Mouse (Mus musculus) E14TG2a.4 (cell line): ENCODE data around the gene Rgs19.

Source experiments
- H3K27me3 ChIP-seq: 2 replicates; pipeline ENCODE4 v1.6.1; 2014; ENCODE audit warnings: low read length, control low read depth; ENCODE audit not compliant: insufficient read depth
- H3K36me3 ChIP-seq: 2 replicates; pipeline ENCODE4 v1.6.1; 2014; ENCODE audit warnings: low read length, control low read depth; ENCODE audit not compliant: insufficient read depth
- H3K4me1 ChIP-seq: replicated peaks from 2 replicates; pipeline ENCODE4 v1.6.1; 2014; ENCODE audit warnings: low read depth, low read length, control low read depth
- H3K4me3 ChIP-seq: replicated peaks from 2 replicates; pipeline ENCODE4 v1.5.1; 2014; ENCODE audit warnings: mild to moderate bottlenecking, low read length
- H3K9me3 ChIP-seq: 2 replicates; pipeline ENCODE4 v1.6.1; 2014; ENCODE audit warnings: low read length, control low read depth
- CTCF ChIP-seq: conservative IDR thresholded peaks from 2 replicates; pipeline ENCODE4 v1.5.1; 2014; ENCODE audit warnings: low read length
- NANOG ChIP-seq: IDR thresholded peaks from 2 replicates; pipeline ENCODE4 v1.6.1; 2014; ENCODE audit warnings: borderline replicate concordance, low read length, mixed read lengths
- POU5F1 ChIP-seq: IDR thresholded peaks from 2 replicates; pipeline ENCODE4 v1.6.1; 2014; ENCODE audit warnings: low read length, borderline replicate concordance

Rgs19 gene

DNA sequence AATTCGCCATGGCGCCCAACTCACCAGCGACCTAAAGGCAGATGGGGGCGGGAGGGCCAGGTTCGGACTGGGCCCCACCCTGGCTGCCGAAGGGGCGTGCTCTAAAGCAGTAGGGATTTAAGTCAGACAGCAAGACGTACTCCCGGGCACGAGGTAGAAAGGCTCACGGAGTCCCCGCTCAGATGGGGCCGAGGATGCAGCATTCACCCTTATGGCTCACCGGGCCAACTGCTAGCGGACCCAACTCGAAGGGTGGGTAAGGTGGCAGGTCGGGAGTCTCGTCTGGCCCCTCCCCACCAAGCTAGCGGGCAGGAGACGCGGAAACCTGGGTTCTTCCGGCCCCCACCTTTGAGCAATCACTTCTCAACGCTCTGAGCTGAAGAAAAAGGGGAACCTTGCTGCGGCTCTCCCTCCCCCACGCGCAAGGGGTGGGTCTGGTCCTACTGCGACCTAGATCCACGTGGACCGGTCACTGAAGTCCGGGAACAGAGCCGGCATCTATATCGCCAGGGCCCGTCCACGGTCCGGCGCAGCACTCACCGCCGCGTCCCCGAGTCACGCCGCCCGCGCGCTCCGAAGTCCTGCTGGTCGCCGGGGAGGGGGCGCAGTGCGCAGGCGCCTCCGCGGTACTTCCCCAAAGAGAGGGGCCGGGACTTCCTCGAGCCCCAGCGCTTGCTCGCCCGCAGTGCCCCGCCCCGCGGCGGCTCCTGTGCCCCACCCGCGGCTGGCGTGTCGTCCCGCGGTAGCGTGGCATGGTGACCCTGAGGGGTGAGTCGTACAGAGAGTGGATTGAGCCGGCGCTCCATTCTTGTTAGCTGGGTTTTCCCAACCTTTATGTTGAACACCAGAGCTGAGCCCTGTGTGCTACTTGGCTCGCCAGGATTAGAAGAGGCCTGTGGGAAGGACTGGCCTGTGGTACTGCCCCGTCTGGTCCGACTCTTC is at the start of gene Rgs19:
Gene Rgs19, minus strand, starts transcription at position 639 of the 942 bp plus-strand sequence.
- no peak for TF ChIP-seq CTCF
- Histone ChIP-seq H3K36me3 (peaks cover 38% of the 10 kb centered on the region), H3K4me3 (peak within 1 kb of the TSS; percentile 86), H3K9me3 (no peaks in the 10 kb centered on the region), H3K27me3 (peaks cover 53% of the 10 kb centered on the region), H3K4me1 (peaks cover 67% of the 10 kb centered on the region)

DNA sequence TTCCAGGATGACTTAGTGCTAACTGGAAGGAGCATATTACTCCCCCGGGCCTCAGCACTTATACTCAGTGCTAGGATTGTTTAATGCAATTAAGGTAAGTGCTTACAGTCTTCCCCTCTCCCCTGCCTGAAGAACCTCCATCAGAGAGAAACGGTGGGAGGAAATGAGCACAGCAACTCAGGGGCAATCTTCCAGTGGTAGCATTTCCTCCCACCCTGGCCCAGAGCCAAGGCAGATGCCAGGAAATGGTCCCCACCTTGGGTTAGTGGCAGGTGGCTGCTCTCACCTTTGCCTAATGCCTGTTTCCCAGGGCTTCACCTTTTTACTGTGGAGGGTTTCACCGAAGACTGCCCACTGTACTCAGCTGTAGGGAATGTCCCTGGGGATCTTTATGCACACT is 36.3 kb upstream of the Rgs19 start:
- no peaks in the 10 kb centered on the region for H3K9me3 ChIP-seq
- TF ChIP-seq NANOG (no peak), CTCF (no peak), POU5F1 (no peak)
- no peak overlapping the region for H3K4me3 ChIP-seq
- H3K27me3 ChIP-seq: no peaks in the 10 kb centered on the region
- no peaks in the 10 kb centered on the region for H3K36me3 ChIP-seq
- no peaks in the 10 kb centered on the region for H3K4me1 ChIP-seq

DNA sequence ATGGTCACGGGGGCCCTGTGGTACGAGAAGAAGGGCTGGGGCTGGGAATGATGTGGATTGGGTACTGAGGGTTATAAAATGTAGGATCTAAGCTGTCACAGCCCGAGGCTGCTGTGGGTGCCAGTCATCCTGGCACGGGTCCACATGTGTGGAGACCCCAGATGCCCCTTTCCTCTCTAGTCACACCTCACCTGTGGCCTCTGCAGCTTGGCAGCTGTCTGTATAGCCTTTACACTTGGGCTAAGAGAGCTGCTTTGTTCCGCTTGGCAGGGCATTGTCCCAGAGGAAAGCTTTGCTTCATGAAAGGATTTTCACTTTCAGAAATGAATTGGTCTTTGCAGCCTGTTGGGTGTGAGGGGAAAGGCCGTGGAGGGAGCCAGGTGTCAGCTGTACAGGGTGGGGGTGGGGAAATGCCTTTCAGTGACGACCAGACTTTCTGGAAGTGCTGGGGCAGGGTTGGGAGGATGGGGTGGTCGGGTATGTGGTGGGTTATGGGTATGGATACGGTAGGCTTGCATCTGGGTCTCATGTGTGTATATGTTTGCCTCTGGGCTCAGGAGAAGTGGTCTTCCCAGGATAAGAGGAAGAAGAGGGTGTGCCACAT is 34.0 kb upstream of the Rgs19 start:
- no peak for TF ChIP-seq POU5F1
- TF ChIP-seq CTCF: no peak
- no peak for TF ChIP-seq NANOG
- no peak overlapping the region for H3K4me3 ChIP-seq
- no peaks in the 10 kb centered on the region for H3K36me3 ChIP-seq
- no peaks in the 10 kb centered on the region for H3K9me3 ChIP-seq
- H3K4me1 ChIP-seq: no peaks in the 10 kb centered on the region
- H3K27me3 ChIP-seq: no peaks in the 10 kb centered on the region

DNA sequence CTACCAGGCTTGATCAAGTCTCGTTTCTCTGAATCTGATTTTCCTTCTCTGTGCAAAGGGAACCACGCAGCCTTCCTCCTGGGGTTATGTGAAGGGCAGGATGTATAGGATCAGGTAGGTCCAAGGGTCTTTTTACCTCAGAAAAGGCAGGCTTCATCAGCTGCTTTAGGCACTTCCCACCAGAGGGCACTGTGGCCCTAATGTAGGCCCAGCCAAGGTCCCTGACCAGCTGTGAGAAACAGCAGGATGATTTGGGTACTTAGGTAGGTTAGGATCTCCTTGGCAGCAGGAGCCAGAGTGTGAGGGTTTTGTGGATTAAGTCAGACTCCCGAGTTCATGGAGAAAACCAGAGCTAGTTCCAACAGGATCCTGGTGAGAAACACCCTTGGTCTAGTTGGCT is 28.4 kb upstream of the Rgs19 start:
- TF ChIP-seq POU5F1 (no peak), CTCF (peak; percentile 54)
- no peaks in the 10 kb centered on the region for H3K4me1 ChIP-seq
- H3K27me3 ChIP-seq: no peaks in the 10 kb centered on the region
- no peaks in the 10 kb centered on the region for H3K9me3 ChIP-seq
- H3K4me3 ChIP-seq: no peak overlapping the region
- H3K36me3 ChIP-seq: no peaks in the 10 kb centered on the region

DNA sequence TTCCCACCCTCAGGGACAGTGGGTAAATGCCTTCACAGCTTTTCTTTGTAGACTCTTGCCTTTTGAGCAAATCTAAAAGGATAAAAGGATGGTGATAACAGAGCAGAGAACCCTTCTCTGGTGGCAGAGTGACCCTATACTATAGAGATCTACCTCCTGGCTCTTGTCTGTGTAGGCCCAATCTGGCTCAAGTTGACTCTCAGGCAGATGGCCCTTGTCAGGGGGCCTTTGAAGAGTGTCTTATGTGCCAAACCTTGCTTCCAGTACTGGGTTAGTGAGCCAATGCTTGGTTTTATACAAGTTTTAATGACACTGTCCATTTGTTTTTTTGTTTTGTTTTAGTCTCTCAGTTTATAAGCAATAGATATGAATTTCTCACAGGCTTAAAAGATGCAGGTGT is 27.4 kb upstream of the Rgs19 start:
- H3K9me3 ChIP-seq: no peaks in the 10 kb centered on the region
- H3K36me3 ChIP-seq: no peaks in the 10 kb centered on the region
- H3K4me1 ChIP-seq: no peaks in the 10 kb centered on the region
- no peaks in the 10 kb centered on the region for H3K27me3 ChIP-seq
- no peak overlapping the region for H3K4me3 ChIP-seq
- TF ChIP-seq NANOG (no peak), CTCF (no peak), POU5F1 (no peak)

DNA sequence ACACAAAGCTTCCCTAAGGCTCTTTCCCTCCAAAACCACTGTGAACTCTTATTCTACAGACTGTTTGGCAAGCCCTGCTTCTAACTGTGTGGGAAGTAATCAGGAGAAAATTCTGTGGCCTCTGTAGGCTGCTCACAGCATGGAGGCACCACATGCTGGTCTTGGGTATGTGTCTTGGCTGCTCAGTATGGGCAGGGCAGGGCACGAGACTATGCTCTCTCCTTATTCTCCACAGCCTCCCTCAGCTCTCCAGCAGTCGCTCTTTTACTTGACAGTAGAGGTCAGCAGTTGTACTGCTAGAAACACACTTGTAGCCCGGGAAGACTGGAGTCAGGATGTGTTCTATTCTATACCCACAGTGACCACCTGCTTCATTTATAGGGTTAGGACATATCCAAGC is 26.3 kb upstream of the Rgs19 start:
- peaks cover 7% of the 10 kb centered on the region for H3K27me3 ChIP-seq
- TF ChIP-seq POU5F1 (no peak), CTCF (no peak), NANOG (no peak)
- peaks cover 7% of the 10 kb centered on the region for H3K4me1 ChIP-seq
- no peaks in the 10 kb centered on the region for H3K36me3 ChIP-seq
- H3K4me3 ChIP-seq: no peak overlapping the region
- no peaks in the 10 kb centered on the region for H3K9me3 ChIP-seq

DNA sequence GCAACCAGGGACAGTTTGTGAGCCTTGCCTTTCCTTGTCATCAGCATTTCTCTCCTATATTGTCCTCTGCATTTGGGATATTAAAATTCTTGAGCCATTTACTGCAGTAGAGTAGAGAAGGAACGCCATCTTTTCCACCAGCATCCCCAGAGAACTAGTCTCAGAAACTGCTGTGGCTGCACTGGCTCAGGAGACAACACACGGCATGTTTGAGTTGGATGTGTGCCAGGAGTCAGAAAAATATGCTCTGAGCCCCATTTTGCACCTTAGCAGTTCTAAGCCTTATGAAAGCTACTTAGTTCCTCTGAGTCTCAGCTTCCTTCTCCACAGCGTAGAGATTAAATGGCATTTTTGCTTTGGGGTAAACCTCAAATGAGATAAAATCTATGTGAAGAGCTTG is 23.2 kb upstream of the Rgs19 start:
- H3K4me3 ChIP-seq: no peak overlapping the region
- peaks cover 12% of the 10 kb centered on the region for H3K4me1 ChIP-seq
- TF ChIP-seq NANOG (no peak), POU5F1 (no peak), CTCF (no peak)

DNA sequence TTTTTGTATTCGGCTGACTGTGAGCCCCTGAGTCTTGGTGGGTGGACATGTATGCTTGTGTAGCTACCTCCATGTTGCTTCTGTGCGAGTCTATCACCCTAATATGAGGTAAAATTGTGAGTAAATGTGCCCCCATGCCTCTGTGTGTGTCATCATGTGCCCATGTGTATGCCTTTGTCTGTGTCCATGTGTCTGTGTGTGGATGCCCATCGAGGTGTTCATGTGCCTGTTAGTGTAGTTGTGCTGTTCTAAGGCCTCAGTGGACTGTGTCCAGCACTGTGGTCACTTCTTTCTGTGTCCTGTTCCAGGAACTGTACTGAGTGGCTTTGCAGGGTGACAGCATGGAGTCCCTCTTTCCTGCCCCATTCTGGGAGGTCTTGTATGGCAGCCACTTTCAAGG is 21.6 kb upstream of the Rgs19 start:
- TF ChIP-seq NANOG: no peak
- no peak for TF ChIP-seq CTCF
- TF ChIP-seq POU5F1: no peak
- Histone ChIP-seq H3K4me1 (peaks cover 12% of the 10 kb centered on the region), H3K27me3 (peaks cover 10% of the 10 kb centered on the region), H3K4me3 (no peak overlapping the region), H3K9me3 (no peaks in the 10 kb centered on the region), H3K36me3 (no peaks in the 10 kb centered on the region)

More for the DNA sequence above, 23.2 kb upstream of the Rgs19 start:
- no peaks in the 10 kb centered on the region for H3K36me3 ChIP-seq
- no peaks in the 10 kb centered on the region for H3K9me3 ChIP-seq
- H3K27me3 ChIP-seq: peaks cover 10% of the 10 kb centered on the region
